Mouse (Mus musculus) neural tube, embryonic 10.5 days (tissue): Measurements from ENCODE around the gene C3.

ENCODE experiments used
- DNase-seq: peaks from one replicate; pipeline ENCODE4 v3.0.0-alpha.2; 2017; ENCODE audit warnings: low spot score; ENCODE audit errors: extremely low spot score

The C3 gene

GRCm38 (mm10) chr17:57223313-57223712 lies 4.6 kb downstream of the C3 start:
- no peak for DNase-seq

GRCm38 (mm10) chr17:57221911-57222310 lies 6.0 kb downstream of the C3 start:
- no peak for DNase-seq

DNA sequence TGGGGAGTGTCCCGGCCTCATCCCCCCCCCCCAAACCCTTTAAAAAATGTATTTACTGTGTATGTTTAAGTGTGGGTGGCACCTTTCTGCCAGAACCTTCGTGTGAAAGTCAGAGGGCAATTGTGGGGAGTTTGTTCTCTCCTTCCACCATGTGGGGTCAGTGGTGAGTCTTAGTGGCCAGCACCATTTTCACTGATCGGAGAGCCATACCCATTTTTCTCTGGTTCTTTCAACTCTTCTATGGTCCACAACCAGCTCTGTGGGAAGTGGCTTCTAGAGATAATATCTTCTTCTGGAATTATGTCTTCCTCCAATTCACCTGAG lies 8.1 kb downstream of the C3 start:
- peak; percentile 25 for DNase-seq

DNA sequence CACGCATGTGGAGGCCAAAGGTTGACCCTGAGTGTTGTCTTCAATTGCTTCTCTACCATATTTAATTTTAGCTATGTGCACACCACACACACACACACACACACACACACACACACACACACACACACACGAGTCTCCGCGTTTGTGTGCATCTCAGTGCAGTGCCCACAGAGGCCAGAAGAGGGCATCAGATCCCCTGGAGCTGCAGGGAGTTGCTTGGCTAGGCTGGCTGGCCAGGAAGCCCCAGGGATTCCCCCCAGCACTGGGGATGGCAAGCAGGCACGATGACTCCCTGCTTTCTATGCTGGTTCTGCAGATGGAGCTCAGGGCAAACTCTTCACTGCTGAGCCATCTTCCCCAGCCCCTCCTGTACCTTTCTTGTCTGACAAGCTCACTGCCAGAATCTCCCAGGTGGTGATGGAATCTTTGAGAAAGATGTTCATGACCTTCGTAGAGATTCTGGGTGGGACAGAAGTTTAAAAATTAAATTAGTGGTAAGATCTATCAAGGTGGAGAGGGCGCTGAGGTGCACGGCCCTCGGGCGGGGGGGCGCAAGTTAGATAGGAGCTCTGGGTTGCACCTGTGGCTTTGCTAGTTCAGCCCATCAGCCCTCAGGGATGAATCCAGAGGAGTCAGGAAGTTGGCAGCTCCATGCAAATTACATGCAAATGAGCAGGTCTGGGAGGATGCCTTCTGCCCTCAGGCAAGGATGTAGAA lies 8.6 kb downstream of the C3 start:
- peak; percentile 59 for DNase-seq

- DNase-seq, result no peak
Measured at GRCm38 (mm10) chr17:57218335-57218900, 9.5 kb downstream of the C3 start.

DNA sequence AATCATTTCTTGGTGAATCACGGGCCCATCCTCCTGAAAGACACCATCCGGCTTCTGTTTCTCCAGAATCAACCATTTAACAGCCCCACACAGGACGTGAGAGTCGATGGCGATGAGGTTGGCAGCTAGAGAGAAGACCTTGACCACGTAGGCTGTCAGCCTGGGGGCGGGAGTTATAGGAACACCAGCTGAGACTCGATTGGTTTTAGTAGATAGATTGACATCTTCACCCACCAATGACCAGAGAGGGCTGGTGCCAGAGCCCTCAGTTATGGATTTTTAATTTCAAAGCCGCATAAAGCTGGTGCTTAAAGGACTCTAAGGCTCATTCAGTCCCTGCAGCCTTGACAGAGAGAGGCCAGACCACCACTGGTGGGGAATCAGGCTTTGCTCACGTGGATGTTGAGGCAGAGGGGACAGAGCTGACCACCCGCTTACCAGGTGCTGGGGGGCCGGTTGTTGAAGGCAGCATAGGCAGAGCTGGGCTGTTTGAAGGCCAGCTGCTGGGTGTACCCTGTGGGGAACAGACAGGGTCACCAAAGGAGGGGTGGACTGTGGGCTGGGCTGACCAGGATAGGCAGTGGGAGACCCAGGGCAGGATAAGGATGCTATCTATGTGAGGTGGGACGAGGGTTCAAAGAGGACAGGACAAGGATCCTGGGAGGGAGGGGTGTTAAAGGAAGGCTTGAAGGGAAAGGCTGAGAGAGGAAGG lies 13.1 kb downstream of the C3 start:
- no peak for DNase-seq

DNA sequence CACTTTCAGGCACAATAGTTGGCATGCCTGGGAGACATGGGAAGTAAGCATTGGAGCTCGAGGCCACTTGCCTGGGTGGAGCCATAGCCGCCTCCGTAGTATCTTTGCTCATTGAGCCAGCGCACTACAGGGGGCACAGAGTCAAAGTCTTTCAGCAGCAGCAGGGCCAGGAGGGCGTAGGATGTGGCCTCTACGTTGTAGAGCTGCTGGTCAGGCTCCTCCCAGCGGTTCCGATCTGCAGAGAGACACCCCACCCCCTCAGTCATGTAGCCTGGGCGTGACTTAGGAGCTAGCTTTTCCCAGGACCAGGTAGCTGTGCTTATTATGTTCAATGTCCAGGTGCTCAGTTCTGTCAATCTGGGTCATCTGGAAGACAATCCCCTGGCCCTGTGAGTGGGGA lies 16.4 kb downstream of the C3 start:
- no peak for DNase-seq

GRCm38 (mm10) chr17:57209330-57209729 lies 18.6 kb downstream of the C3 start:
- DNase-seq, result no peak

GRCm38 (mm10) chr17:57207938-57208337 lies 20.0 kb downstream of the C3 start:
- no peak for DNase-seq

GRCm38 (mm10) chr17:57201841-57202724 lies 25.9 kb downstream of the C3 start:
- DNase-seq, result no peak

- DNase-seq, result no peak
Measured at GRCm38 (mm10) chr17:57198252-57198651, 29.7 kb downstream of the C3 start.

DNA sequence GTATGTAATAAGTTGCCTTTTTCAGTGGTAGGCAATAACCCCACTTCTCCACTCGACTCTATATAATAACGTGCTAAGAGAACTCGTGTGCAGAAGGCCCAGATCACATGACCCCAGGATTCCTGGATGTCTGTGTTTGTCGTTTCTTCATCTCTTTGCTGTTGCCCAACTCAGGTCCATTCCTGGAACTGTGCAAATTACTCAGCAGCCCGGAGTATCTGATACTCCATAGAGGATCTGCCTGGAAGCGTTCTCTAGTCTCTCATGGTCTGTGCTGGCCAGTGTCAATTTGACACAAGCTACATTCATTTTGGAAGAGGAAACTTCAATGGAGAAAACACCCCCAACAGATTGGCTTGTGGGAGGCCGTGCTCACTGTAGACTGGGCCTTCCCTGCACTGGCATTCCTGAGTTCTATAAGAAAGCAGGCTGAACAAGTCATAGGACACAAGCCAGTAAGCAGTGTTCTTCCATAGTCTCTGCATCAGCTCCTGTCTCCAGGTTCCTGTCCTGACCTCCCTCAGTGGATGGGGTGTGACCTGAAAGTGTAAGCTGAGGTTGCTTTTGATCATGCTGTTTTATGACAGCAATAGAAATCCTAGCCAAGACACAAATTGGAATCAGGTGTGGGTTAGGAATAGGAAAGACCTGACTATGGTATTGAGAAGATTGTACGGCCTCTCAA lies 32.5 kb downstream of the C3 start:
- no peak for DNase-seq

- DNase-seq, result no peak
Measured at GRCm38 (mm10) chr17:57194771-57195170, 33.2 kb downstream of the C3 start.

- DNase-seq, result no peak
Measured at GRCm38 (mm10) chr17:57194041-57194507, 33.9 kb downstream of the C3 start, which contains the start of gene Tnfsf14. Tnfsf14 (minus strand) TSS chr17:57194177.

DNA sequence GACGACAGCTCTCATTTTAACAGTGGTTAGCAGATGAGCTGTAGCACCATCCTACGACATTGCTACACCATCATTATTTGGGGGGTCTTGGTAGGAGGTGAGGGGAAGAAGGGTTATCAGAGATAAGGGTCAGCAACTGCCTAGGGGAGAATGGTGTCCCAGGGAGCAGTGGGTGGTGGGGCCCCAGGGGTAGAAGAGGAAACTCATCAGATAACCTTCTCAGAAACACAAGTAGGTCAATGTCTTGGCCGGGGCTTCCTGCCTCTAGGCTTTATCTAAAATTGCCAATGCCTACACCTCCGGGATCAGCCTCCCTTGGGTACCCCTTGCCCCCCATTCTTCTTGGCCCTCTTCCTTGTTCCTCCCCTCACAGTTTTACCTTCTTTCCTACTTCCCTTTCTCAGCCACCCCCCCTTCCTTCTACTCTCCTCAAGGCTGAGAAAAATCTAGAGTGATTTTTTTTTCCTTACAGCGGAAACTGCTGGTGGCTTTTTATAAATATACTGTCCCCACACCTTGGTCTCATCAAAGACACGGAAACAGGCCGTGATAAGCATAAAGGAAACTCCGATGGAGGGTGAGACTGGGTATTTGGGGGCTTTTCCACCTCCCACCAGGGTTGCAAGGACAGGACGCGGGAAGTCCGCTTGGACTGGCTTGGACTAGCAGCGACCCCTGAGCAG lies 39.3 kb downstream of the C3 start:
- DNase-seq, result no peak

DNA sequence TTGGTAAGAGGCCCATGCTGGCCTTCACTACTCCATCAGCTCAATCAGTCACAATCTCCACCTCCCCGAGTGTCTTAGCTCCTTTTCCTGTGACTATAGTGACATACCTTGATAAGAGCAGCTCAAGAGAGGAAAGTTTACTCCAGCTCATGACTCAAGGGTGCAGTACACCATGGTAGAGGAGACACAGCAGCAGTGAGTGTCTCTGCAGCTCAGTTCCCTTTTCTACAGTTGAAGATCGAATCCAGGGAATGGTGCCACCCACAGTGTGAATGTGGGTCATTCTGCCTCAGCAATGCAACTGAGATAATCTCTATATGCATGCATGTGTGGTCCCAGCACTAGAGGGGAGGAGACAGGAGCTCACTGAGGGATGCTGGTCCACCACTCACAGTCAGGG lies 42.3 kb downstream of the C3 start:
- no peak for DNase-seq

- no peak for DNase-seq
Measured at GRCm38 (mm10) chr17:57182871-57183270, 45.1 kb downstream of the C3 start.

DNA sequence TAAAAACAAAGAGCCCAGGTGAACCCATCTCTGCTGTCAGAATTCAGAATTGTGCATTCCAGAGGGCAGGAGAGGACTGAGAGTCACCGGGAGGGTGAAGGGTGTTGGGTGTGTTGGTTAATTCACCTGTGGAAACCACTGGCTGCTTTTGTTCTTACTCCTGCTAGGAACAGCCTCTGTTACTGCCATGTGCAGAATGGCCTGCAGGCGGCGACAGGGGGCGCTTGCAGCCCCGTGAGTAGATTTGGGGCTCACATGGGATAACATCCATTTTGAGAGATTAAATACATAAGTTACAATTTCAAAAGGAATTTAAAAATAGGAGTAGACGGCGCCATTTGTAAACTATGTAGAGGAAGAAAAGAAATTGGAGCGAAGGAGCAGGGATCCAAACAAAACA lies 47.6 kb downstream of the C3 start:
- no peak for DNase-seq

GRCm38 (mm10) chr17:57173351-57173750 lies 54.6 kb downstream of the C3 start:
- DNase-seq, result no peak

- no peak for DNase-seq
Measured at GRCm38 (mm10) chr17:57172378-57172777, 55.6 kb downstream of the C3 start.
